Mouse (Mus musculus) left cerebral cortex, adult 18-20 months (tissue): ENCODE measurements at regions not wholly inside any gene's neighbourhood (a gene's known extent, or its start where the extent isn't known, plus 50 kb on each side); places are given as distances from the start of the nearest gene placed in this dataset.

Source experiments
- DNase-seq, 2 experiments: peaks; one replicate each; pipeline ENCODE4 v3.0.0; 2021 to 2022; ENCODE audit warnings: low spot score in 2 of 2, mixed read lengths in 1 of 2

GRCm38 (mm10) chr4:74981491-74981890 lies 296.6 kb downstream of the Dmac1 start:
- no peak for DNase-seq

DNA sequence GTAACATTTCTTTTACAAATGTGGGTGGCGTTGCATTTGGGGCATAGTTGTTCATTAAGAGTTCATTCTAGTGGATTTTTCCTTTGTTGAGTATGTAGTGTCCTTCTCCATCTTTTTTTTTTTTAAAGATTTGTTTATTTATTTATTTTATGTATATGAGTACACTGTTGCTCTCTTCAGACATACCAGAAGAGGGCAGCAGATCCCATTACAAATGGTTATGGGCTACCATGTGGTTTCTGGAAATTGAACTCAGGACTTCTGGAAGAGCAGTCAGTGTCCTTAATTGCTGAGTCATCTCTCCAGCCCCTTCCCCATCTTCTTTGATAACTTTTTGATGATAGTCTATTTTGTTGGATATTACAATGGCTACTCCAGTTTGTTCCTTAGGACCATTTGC lies 306.0 kb downstream of the Dmac1 start:
- peak in 1 of 2 experiments; percentile 12 for DNase-seq
